Mouse (Mus musculus) liver, embryonic 14 days (tissue): ENCODE measurements around the gene Xrn1. TPM values are rescaled to one million over a fixed set of nuclear protein-coding genes. Genes with fewer than 3 reads are reported as not detected.

Experiments
- polyA plus RNA-seq: library from polyadenylated mRNA; depleted of rRNA; stranded (reverse); fragments of >200 nt; gene quantifications from 2 replicates; pipeline ENCODE4 v1.2.3, GENCODE M21; 2012; rRNA removed

The Xrn1 gene
- polyA plus RNA-seq, result 3.5 and 3.8 TPM in 2 replicates

DNA sequence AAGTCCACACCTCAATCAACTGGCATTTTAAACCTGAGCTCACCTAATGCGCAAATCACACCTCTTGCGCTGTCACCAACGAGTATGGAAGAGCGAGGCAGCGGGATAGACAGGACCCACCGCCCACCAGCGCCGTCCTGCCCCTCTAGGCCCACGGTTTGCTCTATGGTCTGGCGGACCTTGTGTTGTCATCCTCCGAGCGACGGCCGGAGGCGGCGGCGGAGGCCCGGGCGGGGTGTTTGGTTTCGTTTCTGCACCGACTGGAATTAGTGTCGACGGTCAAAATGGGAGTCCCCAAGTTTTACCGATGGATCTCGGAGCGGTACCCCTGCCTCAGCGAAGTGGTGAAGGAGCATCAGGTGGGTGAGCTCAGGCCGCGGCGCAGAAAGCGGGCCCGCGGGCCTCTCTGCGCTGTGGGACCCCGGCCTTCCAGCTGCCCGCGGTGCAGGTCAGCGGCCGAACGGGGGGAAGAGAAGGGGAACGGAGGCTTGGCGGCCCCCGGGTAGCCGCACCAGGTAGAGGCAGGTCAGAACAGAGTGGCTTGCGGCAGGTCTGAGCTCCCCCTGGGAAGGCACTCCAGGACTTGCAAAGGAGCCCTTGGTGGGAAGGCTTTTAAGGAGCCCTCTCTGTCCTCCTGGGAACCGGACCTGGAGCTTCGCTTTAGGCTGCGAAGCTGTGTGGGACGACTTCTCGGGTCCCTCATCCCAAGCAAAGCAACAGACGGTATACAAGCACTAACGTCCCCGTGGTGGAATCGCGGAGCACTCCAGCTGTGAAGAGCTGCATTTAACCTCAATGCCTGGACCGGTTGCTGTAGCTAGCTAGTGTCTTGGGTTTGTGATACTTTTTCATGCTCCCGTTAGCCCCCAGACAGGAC, at the start of gene Xrn1:
Xrn1 (plus strand) TSS at position 176 of the 877 bp plus-strand sequence.

Other genes with a start within 250 kb of the Xrn1 start
- gene Trpc1, start 204.4 kb upstream of the Xrn1 start, polyA plus RNA-seq, result 0.59 TPM in 2 replicates
- 3.0 and 4.2 TPM in 2 replicates for gene Pls1, start 109.4 kb upstream of the Xrn1 start, polyA plus RNA-seq
- gene Atr, start 97.2 kb upstream of the Xrn1 start, polyA plus RNA-seq, result 4.0 and 4.6 TPM in 2 replicates
- gene Gk5, start 164.6 kb downstream of the Xrn1 start, polyA plus RNA-seq, result 0.41 and 0.43 TPM in 2 replicates
- gene Tfdp2, start 241.5 kb downstream of the Xrn1 start, polyA plus RNA-seq, result 44.6 and 51.1 TPM in 2 replicates